Mouse (Mus musculus): ENCODE data around the gene Thbs2.

The Thbs2 gene

DNA sequence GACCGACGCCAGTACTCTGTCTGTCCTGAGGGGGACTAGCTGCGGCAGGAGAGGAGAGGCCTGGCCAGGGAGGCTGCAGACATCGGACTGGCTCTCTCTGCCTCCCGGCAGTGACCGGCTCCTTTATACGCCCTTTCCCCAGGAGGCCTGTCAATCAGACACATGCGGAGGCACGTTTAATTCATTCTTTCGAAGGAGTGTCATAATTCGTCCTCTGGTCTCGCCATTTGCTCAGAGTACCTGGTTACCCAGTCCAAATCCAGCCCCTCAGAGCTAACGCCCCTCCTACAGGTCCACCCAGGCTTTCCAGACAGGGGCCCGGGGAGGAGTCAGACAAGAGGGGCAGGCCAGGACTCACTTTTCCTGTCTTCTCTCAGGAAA is at the start of gene Thbs2:
Thbs2 (minus strand) TSS at position 242 of the 381 bp plus-strand sequence.
- DNase-seq (ENCODE audit: low read depth, low spot score) = no peak

GRCm38 (mm10) chr17:14735493-14736004 is 41.5 kb upstream of the Thbs2 start:
- DNase-seq (ENCODE audit: low read depth, low spot score) = no peak

DNA sequence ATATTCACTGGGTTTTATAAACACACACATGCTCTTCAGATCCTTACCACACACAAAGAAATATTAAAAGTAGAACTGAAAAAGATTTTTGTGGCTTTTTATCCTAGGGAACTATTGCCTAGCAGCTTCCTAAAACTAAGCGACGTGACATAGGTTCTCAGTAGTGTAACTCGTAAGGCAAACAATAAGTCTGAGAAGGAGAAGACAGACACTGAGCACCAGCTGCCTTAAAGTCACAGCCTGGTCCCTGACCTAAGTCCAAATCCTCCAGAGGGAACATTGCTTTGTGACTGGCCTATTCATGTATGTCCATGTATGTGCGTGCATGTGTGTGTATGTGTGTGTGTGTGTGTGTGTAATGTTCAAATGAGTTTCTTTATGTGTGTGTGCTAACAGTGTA is 40.3 kb upstream of the Thbs2 start:
- no peak for DNase-seq (ENCODE audit: low read depth, low spot score)

GRCm38 (mm10) chr17:14733941-14734340 is 39.9 kb upstream of the Thbs2 start:
- DNase-seq (ENCODE audit: low read depth, low spot score) = no peak

- DNase-seq (ENCODE audit: low read depth, low spot score) = no peak
Observed at GRCm38 (mm10) chr17:14733027-14733426, 39.0 kb upstream of the Thbs2 start.

DNA sequence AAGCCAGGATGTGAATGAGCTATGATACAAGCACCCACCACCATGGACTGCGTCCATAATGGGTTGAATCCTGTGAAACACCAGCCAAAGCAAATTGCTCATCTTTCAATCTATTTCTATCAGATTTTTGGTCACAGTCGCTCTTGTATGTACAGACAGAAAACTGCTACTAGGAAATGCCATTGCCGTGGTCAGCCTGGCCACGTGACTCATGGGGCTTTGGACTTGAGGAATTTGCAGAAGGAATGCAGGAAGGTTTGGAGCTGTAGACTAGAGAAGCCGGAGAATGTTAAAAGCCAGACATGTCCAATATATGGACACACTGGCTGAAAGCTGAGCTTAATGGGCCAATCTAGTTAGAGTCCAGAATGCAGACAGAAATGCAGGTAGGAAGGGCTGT is 36.6 kb upstream of the Thbs2 start:
- no peak for DNase-seq (ENCODE audit: low read depth, low spot score)

DNA sequence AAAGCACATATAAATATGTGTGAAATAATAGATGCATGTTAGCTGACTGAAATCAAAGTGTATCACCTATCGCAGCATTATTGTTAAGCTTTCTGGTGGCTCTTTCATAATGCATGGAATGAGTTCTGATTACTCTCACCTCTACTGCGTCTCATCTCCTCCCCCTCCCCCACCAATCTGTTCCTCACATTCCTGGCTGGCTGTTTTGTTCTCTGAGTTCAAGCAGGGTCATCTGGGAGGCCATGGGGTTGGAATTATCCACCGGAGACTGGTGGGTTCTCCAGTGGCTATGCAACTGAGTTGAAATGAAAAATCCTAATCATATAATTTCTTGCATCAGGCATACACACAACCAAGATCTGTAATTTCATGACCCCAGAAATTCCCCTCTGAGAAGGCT is 33.4 kb upstream of the Thbs2 start:
- no peak for DNase-seq (ENCODE audit: low read depth, low spot score)

GRCm38 (mm10) chr17:14724786-14725185 is 30.8 kb upstream of the Thbs2 start:
- no peak for DNase-seq (ENCODE audit: low read depth, low spot score)

GRCm38 (mm10) chr17:14721325-14721724 is 27.3 kb upstream of the Thbs2 start:
- DNase-seq (ENCODE audit: low read depth, low spot score) = no peak

GRCm38 (mm10) chr17:14720912-14721311 is 26.9 kb upstream of the Thbs2 start:
- no peak for DNase-seq (ENCODE audit: low read depth, low spot score)

- DNase-seq (ENCODE audit: low read depth, low spot score) = no peak
Observed at GRCm38 (mm10) chr17:14720227-14720626, 26.2 kb upstream of the Thbs2 start.

DNA sequence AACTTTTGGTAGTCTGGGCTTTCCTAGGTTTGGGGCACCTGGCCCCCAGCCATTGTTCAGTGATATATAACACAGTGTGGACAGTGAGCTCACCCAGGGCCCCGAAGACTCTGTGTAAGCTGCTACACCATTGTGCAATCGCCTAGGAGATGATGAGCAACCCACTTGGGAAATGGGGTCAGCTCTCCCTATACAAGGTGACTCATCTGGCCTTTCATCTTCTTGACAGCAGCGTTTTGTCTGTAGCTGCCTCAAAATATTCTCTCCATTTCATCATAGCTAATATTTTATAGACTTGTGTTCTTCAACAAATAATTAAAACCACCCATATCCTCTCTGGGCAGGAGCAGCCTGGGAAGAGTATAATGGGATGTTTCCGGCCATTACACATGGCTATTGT is 24.8 kb upstream of the Thbs2 start:
- DNase-seq (ENCODE audit: low read depth, low spot score) = no peak

GRCm38 (mm10) chr17:14714782-14715181 is 20.7 kb upstream of the Thbs2 start:
- no peak for DNase-seq (ENCODE audit: low read depth, low spot score)

DNA sequence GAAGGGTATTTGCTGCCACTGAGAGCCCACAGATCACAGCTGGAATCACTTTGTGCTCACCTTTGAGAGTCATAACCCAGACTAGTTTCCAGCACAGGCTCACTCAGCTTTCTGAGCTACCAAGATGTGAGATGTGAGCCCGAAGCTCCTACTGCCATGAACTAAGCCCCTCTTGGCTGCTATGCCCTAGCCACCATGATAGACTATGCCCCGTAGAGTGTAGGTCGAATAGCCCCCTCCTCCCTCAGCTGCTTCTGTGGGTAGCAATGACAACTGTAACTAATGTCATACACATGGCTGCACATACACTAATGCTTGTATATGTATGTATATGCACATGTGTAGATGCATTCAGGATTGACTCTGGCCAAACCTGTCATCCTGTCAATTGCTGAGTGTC is 20.3 kb upstream of the Thbs2 start:
- DNase-seq (ENCODE audit: low read depth, low spot score) = no peak

DNA sequence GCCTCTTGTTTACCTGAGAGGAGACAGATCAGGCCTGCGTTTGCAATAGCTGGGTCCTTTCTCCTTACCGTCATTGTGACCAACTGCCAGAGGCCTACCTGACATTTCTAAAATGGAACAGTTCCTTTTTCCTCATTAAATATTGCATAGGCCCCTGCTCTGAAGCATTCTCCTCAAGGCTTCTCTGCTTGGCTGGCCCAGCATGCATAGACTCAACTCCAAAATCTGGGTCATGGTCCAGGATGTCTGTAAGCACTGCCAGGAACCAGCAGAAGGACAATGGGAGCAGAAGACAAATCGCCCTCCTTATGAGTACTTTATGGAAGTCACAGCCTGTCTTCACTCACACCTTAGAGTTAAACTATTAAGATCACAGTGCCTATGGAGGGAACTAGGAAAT is 17.7 kb upstream of the Thbs2 start:
- DNase-seq (ENCODE audit: low read depth, low spot score) = no peak

DNA sequence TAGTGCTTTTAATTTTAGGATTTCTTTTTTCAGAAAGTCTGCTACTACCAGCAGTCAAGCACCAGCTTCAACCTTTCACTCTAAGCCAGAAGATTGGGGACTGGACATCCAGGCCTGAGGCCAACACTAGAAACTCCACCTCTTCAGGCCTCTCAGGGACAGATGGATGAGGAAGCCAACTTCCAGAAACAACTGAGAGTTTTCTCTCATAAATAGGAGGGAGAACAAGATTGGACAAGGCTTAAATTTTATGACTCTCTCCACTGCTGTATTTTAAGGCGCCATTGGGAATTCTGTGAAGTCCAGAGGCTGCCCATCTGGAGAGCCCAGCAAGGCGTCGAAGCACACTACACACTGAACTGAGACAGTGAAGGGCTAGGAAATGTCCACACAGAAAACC is 17.0 kb upstream of the Thbs2 start:
- no peak for DNase-seq (ENCODE audit: low read depth, low spot score)

DNA sequence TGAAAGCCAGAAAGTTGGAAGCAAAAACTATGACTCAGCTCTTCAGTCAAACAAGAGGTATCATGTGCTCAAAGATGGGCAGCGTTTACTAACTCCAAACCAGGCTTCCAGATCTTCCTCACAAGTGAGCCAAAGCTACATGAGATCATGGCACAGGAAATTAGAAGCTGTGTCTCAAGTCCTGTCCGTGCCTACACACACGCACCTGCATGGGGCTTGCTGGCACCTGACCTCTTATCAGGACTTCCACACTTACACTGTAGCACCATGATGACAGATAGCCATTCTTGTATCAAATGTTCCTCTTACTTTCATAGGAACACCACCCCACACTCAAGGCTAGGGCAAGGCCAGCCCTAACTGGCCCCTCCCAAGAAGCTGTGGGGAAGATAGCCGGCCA is 12.0 kb upstream of the Thbs2 start:
- DNase-seq (ENCODE audit: low read depth, low spot score) = no peak

DNA sequence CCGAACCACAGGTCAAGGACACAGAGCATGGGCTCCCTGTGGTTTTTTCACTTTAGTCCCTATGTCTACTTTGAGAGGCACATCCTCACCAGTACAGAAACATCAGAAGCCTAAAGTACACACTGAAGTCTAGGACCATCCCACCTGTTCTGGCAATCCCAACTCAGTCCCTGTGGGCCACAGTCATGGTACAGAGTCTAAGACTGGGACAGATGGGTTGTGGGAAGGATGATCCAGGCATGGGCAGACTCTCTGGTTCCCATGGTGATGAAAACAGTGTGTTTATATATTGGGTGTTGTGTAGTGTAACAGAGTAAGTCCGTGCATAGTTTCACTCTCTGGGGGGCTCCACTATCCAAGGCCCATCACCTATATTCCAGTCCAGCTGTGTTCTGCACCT is 11.4 kb upstream of the Thbs2 start:
- DNase-seq (ENCODE audit: low read depth, low spot score) = no peak

GRCm38 (mm10) chr17:14703771-14704170 is 9.7 kb upstream of the Thbs2 start:
- DNase-seq (ENCODE audit: low read depth, low spot score) = no peak

DNA sequence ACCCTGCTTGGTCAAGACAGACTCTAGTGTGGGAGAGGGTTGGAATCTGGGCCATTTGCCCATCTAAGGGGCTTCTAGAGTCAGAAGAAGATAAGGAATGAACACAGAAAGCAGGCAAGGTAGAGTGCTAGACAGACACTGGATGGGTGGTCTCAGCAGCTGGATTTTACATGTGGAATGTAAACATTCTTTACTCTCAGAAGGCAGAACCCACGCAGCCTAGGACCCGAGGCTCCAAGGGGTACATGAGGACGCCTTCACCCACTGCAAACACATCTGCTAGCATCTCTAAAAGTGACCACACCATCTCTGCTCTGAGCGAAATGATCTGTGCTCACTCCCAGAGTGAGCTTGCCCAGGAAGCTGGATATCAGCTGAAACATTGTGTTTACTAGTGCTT is 9.2 kb upstream of the Thbs2 start:
- no peak for DNase-seq (ENCODE audit: low read depth, low spot score)

GRCm38 (mm10) chr17:14702701-14703100 is 8.7 kb upstream of the Thbs2 start:
- DNase-seq (ENCODE audit: low read depth, low spot score) = no peak

DNA sequence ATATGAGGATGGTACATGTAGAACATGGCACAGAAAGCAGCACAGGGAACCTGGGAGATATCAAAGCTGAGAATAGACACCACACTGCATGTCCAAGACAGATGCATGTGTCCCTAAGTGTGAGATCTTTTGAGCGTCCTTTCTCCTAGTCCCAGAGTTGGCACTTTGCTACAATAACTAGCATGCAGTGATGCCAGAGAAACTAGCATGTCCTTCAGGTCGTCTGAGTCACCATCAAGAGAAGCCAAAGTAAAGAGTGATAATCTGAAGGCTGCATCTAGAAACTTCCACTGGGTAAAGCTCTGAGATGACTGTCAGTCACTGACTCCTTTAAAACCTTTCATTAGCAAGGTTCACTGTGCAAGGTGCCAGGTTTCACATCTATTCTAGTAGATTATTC is 7.9 kb upstream of the Thbs2 start:
- no peak for DNase-seq (ENCODE audit: low read depth, low spot score)

- no peak for DNase-seq (ENCODE audit: low read depth, low spot score)
Observed at GRCm38 (mm10) chr17:14700204-14700603, 6.2 kb upstream of the Thbs2 start.

DNA sequence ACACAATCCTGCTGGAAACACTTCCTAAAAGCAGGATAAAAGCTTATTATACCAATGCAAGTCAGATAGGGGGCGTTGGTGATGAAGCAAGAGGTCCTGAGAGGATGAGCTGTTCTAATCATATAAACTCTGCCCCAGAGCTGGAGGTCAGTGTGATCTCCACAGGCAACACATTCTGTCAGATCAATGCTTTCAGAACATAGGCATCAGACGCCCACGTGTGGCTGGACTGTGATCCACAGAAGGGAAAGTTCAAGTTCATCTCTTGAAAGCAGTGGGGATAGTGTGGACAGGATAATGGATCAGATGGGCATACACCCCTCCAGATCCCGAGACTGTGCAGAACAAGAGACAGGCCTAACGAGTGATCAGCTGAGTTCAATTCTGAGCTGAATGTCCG is 4.2 kb upstream of the Thbs2 start:
- DNase-seq (ENCODE audit: low read depth, low spot score) = no peak

DNA sequence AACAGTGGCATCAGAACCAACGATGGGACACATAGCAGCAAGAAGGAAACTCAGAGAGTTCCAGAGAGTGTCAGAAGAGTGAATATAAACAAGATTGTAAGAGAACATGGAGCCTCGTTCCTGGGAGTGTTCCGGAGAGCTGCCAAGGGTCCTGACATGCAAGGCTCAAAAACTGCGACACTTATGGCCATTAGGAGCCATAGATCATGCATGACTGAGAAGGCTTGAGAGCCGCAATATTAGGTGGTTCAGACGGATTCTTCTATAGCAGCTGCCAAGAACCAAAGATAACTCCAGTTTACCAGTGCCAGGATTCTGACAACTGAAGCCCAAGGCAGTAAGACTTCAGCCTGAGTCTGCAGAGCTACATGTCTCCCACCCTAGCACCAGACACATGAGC is 3.1 kb upstream of the Thbs2 start:
- DNase-seq (ENCODE audit: low read depth, low spot score) = no peak

All from retina, postnatal 7 days (tissue).